Mouse (Mus musculus) thymus, adult 2 months (tissue): ENCODE measurements around the gene Adgrb3. TPM values are rescaled to one million over a fixed set of nuclear protein-coding genes. Genes with fewer than 3 reads are reported as not detected.

ENCODE experiments used
- DNase-seq: peaks from one replicate; pipeline ENCODE4 v3.0.0; 2021
- H3K27ac ChIP-seq: fragments of 200-500 bp; 2 replicates; pipeline ENCODE4 v1.5.1; 2012; ENCODE audit warnings: low read length, control low read depth; ENCODE audit not compliant: control insufficient read depth, insufficient read depth
- H3K27me3 ChIP-seq: fragments of 200-500 bp; 2 replicates; pipeline ENCODE4 v1.6.1; 2012; ENCODE audit warnings: mild to moderate bottlenecking, low read length, moderate library complexity, mixed read lengths; ENCODE audit not compliant: control insufficient read depth, insufficient read depth
- H3K36me3 ChIP-seq: fragments of 200-500 bp; 2 replicates; pipeline ENCODE4 v1.6.1; 2012; ENCODE audit warnings: mild to moderate bottlenecking, low read length, moderate library complexity; ENCODE audit not compliant: control insufficient read depth, insufficient read depth
- H3K4me1 ChIP-seq: fragments of 200-500 bp; replicated peaks from 2 replicates; pipeline ENCODE4 v1.6.1; 2012; ENCODE audit warnings: low read length; ENCODE audit not compliant: control insufficient read depth, insufficient read depth
- H3K4me3 ChIP-seq: fragments of 200-500 bp; 2 replicates; pipeline ENCODE4 v1.5.1; 2012; ENCODE audit warnings: mild to moderate bottlenecking, low read length, control low read depth, moderate library complexity; ENCODE audit not compliant: control insufficient read depth, insufficient read depth
- CTCF ChIP-seq: fragments of 200-500 bp; IDR thresholded peaks from 2 replicates; pipeline ENCODE4 v1.5.1; 2012; ENCODE audit warnings: mild to moderate bottlenecking, control low read depth, low read length, moderate library complexity, borderline replicate concordance; ENCODE audit not compliant: control insufficient read depth, poor library complexity, insufficient read depth; ENCODE audit errors: extremely low read depth
- POLR2A ChIP-seq: fragments of 200-500 bp; IDR thresholded peaks from 2 replicates; pipeline ENCODE4 v1.6.1; 2012; ENCODE audit warnings: mild to moderate bottlenecking, low read length, control low read depth, moderate library complexity; ENCODE audit not compliant: control insufficient read depth, poor library complexity, insufficient read depth; ENCODE audit errors: extremely low read depth
- WGBS: fragments of 180-500 bp; shearing (Covaris S2); methylation state at CpG from one replicate; pipeline ENCODE4 v1.1.7; 2018; 5-methylcytosine and 5-hydroxymethylcytosine counted together
- polyA plus RNA-seq: library from polyadenylated mRNA; depleted of rRNA; stranded (reverse); fragments of >200 nt; gene quantifications from 2 replicates; pipeline ENCODE4 v1.2.3, GENCODE M21; 2012

The Adgrb3 gene
- polyA plus RNA-seq, 1 experiment: 0.05 TPM

DNA sequence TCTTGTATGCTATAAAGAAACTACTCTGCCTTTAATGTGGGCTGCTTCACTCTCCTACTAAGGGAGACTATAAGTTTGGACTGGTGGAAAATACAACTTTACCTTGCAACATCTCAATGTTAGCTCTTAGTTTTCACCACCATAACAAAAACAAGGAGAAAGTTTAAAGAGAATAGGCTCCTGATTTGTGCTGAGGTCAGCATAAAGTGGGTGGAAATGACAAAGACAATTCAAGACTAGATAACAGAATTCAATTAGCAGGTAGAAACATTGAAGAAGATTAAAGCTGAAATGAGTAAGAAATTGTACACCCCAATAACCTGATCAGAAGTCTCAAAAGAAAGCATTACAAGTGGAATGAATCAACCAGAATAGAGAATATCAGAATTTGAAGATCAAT lies 578.9 kb downstream of the Adgrb3 start:
- Histone ChIP-seq H3K4me3 (no peak overlapping the region), H3K27me3 (no peaks in the 10 kb centered on the region), H3K36me3 (no peaks in the 10 kb centered on the region), H3K4me1 (no peaks in the 10 kb centered on the region), H3K27ac (no peak overlapping the region)
- TF ChIP-seq POLR2A (no peak), CTCF (no peak)
- no peak for DNase-seq

DNA sequence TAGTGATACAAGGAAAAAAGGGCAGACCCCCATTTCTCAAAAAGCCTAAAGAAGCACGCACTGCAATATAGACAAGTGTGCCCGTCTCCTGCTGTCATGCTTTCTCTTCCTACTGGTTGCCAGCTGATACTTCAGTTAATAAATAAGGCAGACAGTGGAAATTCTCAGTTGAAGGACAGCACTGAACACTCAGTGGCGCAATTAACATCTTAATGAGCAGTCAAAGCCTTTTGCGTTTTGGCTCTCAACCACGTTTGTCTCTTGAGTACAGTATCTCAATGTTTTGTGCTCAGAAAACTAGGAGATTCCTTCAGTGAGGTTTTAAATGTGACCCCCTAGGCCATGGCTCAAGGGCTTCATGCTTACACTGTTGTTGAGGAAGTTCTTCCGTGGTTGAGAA lies 587.1 kb downstream of the Adgrb3 start:
- H3K4me3 ChIP-seq: no peak overlapping the region
- no peaks in the 10 kb centered on the region for H3K27me3 ChIP-seq
- 76% methylated on average over 6 of the region's 6 CpGs for WGBS
- no peak overlapping the region for H3K27ac ChIP-seq
- no peaks in the 10 kb centered on the region for H3K4me1 ChIP-seq
- no peak for DNase-seq
- H3K36me3 ChIP-seq: no peaks in the 10 kb centered on the region
- no peak for TF ChIP-seq POLR2A
- TF ChIP-seq CTCF: no peak

DNA sequence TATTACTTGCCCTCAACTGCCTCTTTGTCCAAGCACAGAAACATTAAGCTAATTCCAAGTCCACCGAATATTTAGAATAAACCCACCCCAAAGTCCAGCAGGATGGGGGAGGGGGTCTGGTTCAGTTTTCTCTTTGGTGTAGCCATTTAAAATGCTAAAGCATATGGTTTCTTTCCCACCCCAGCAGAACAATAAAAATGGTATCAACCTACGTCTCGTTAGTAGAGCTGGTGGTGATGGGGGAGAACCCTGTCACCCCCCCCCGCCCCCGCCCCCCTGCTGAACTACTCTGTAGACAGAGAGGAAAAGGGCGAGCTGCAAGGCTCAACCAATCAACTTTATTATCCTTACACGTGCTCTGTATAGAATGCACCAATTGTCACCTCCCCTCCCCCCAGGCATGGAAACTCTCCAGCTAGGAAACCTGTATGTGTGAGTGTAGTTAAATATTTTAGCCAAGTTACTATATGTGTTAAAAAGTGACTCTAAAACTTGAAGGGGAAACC lies 600.2 kb downstream of the Adgrb3 start:
- no peak for DNase-seq
- Histone ChIP-seq H3K4me3 (no peak overlapping the region), H3K36me3 (no peaks in the 10 kb centered on the region), H3K27ac (no peak overlapping the region), H3K27me3 (no peaks in the 10 kb centered on the region), H3K4me1 (no peaks in the 10 kb centered on the region)
- TF ChIP-seq POLR2A: no peak
- TF ChIP-seq CTCF: no peak
- 42% methylated on average over 7 of the region's 7 CpGs for WGBS

DNA sequence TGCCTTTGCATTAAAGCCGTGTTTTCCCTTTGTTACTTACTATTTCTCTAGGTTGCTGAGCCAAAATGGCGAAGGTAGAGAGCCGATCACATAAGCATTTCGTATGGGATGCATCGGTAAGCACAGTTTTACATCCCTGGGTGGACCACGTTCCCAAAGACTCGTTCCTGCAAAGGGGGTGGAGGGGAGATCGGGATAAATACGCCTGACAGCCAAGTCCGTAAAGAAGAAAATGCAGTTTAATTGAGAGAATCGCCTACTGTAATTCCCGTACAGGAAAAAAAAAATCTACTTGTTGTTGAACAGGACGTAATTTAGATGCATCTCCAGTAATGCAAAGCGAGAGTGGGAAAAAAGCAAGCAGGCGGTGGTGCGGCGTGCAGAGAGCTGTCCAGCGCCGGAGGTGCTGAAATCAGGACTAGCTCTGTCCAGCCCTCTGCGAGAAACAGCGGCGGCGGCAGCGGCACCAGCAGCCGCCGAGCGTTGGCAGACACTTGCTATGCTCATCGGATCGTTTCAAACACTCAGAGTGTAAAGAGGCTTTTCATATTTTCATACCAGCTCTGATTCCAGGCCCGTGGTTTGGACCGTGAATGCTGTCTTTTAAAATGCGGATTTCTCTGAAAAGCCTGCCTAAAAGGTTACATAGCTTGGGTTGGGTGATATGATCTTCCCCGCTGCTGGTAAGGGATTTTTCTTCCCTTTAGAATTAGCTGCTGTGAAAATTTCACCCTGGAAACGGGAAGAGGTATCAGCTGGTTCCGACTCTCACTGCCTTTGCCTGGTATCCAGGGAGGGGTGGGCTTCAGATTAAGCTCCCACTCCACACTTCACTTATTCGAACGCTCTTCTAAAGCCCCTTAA lies 600.9 kb downstream of the Adgrb3 start:
- 12% methylated on average over 37 of the region's 37 CpGs for WGBS
- Histone ChIP-seq H3K27me3 (no peaks in the 10 kb centered on the region), H3K4me3 (no peak overlapping the region), H3K36me3 (no peaks in the 10 kb centered on the region), H3K27ac (no peak overlapping the region), H3K4me1 (no peaks in the 10 kb centered on the region)
- DNase-seq: no peak
- TF ChIP-seq CTCF: no peak
- no peak for TF ChIP-seq POLR2A

DNA sequence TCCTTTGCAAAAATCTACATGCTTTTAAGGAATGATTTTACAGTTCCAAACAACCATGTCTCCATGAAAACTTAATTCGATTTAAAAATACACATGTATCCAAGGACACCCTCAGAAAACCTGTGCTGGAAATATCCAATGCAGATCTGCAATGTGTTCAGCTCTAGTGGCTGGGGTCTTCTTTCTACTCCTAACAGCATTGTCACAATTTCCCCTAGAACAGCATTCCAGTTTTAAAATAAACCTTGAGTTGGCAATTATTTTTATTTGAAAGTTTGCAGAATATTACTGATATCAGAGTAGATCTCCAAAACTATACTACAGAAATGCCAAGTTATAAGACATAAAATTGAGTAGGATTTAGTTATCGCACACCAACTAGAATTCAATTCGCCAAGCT lies 601.6 kb downstream of the Adgrb3 start:
- Histone ChIP-seq H3K27ac (no peak overlapping the region), H3K4me3 (no peak overlapping the region), H3K4me1 (no peaks in the 10 kb centered on the region), H3K27me3 (no peaks in the 10 kb centered on the region), H3K36me3 (no peaks in the 10 kb centered on the region)
- TF ChIP-seq CTCF: no peak
- TF ChIP-seq POLR2A: no peak
- WGBS: 59% methylated on average over 3 of the region's 3 CpGs
- DNase-seq: no peak

DNA sequence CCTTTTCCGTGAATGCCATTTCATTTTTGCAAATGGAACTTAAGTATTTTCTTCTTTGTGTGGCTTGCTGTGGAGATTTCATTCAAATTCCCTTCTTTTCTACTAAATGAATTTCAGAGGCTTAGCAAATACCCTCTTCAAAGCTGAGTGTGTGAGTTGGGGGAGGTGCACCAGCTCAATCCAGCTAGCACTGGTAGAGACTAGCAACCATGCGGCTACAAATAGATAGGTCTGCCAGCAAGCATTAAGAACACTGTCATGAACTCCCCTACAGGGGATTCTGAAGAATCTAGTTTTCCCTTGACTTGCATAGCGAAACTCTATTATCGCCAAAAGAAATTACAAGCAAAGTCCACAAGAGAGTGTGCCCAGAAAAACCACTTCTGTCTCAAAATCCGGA lies 624.9 kb downstream of the Adgrb3 start:
- H3K4me1 ChIP-seq: no peaks in the 10 kb centered on the region
- H3K36me3 ChIP-seq: no peaks in the 10 kb centered on the region
- TF ChIP-seq CTCF (no peak), POLR2A (no peak)
- no peak for DNase-seq
- H3K27ac ChIP-seq: no peak overlapping the region
- H3K4me3 ChIP-seq: no peak overlapping the region
- WGBS: 55% methylated on average over 5 of the region's 5 CpGs
- no peaks in the 10 kb centered on the region for H3K27me3 ChIP-seq
